Comparison of ENCODE assay signal across 27 mouse cellular contexts in the genomic region with DNA sequence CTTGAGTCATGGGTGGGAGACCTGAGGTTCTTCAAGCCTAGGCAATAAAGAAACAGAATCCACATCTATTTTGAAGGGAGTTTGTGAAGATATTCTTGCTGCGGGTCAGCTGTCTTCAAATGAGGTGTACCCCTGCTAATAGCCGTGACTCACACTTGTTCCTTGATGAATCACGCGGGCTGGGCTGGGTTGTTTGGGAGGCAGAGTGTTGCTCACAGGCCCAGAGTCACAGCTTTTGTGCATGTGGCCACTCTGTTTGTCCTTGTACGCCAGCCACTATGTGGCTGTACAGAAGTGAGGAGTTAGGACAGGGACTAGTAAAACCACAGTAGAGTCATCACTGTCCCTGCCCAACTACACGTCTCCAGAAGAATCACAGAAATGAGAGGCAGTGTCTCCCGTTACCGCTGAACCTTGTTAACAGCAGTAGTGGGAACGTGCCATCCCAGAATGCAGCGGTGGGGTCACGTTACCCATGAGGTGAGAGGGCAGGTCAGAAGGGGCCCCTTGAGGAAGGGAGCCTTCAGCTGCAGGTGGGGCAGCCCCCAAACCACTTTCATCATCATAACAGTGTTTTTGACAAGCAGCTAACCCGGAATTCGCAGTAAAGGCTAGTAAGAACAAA.
A peak's percentile ranks its signal among the peaks of the same experiment; 100 is the strongest.
DNase-seq lines count a peak whose midpoint lies in the region; ATAC-seq lines count a peak whose summit lies in the region.
"Had no signal": no experiment of that assay in that cellular context is flagged by ENCODE, and none has a peak within 500 bp of the region (broad histone marks: within the 10 kb centered on the region; RNA-seq: fewer than 3 reads in every experiment).

No protein-coding gene starts in this region.

- peaks cover 26% of the 10 kb centered on the region for H3K4me1 ChIP-seq in heart, embryonic 10.5 days
- H3K4me1 ChIP-seq in heart, embryonic 11.5 days (ENCODE audit: control insufficient read depth, insufficient read depth, low read length): peaks cover 18% of the 10 kb centered on the region
- H3K4me1 ChIP-seq in forebrain, embryonic 13.5 days: no peaks in the 10 kb centered on the region
- H3K4me1 ChIP-seq: embryonic facial prominence, embryonic 13.5 days; forebrain, embryonic 12.5 days; hindbrain, embryonic 10.5 days; intestine, embryonic 15.5 days; liver, embryonic 13.5 days had no signal

- H3K27ac ChIP-seq in heart, embryonic 10.5 days: peak overlapping the region; percentile 62; the same call in 1 of the 2 replicates
- no peak overlapping the region for H3K27ac ChIP-seq in heart, embryonic 11.5 days (ENCODE audit: low read depth, low read length)
- H3K27ac ChIP-seq in forebrain, embryonic 13.5 days: no peak overlapping the region
- H3K27ac ChIP-seq: embryonic facial prominence, embryonic 13.5 days; forebrain, embryonic 12.5 days; hindbrain, embryonic 10.5 days; intestine, embryonic 15.5 days; layer of hippocampus, adult 2 months; liver, embryonic 13.5 days had no signal

- H3K36me3 ChIP-seq in heart, embryonic 10.5 days: peaks cover 94% of the 10 kb centered on the region
- H3K36me3 ChIP-seq in heart, embryonic 11.5 days (ENCODE audit: control insufficient read depth, insufficient read depth, low read length): peaks cover 34% of the 10 kb centered on the region
- H3K36me3 ChIP-seq in forebrain, embryonic 13.5 days (ENCODE audit: poor library complexity, severe bottlenecking): no peaks in the 10 kb centered on the region
- H3K36me3 ChIP-seq: forebrain, embryonic 12.5 days had no signal

- H3K9me3 ChIP-seq in heart, embryonic 10.5 days: no peaks in the 10 kb centered on the region
- no peaks in the 10 kb centered on the region for H3K9me3 ChIP-seq in heart, embryonic 11.5 days (replicated peaks; ENCODE audit: control insufficient read depth, low read length)
- no peaks in the 10 kb centered on the region for H3K9me3 ChIP-seq in forebrain, embryonic 13.5 days (replicated peaks)
- H3K9me3 ChIP-seq: embryonic facial prominence, embryonic 13.5 days; forebrain, embryonic 12.5 days; hindbrain, embryonic 10.5 days; intestine, embryonic 15.5 days; liver, embryonic 13.5 days had no signal

- no peak overlapping the region for H3K4me3 ChIP-seq in heart, embryonic 10.5 days
- no peak overlapping the region for H3K4me3 ChIP-seq in heart, embryonic 11.5 days (ENCODE audit: low read depth, low read length)
- no peak overlapping the region for H3K4me3 ChIP-seq in forebrain, embryonic 13.5 days
- H3K4me3 ChIP-seq: embryonic facial prominence, embryonic 13.5 days; erythroblast, embryonic 14.5 days; forebrain, embryonic 12.5 days; hindbrain, embryonic 10.5 days; intestine, embryonic 15.5 days; layer of hippocampus, adult 2 months; liver, embryonic 13.5 days had no signal

- no peak overlapping the region for H3K9ac ChIP-seq in heart, embryonic 11.5 days (ENCODE audit: low read depth, low read length)
- no peak overlapping the region for H3K9ac ChIP-seq in forebrain, embryonic 13.5 days
- H3K9ac ChIP-seq: embryonic facial prominence, embryonic 13.5 days; forebrain, embryonic 12.5 days; intestine, embryonic 15.5 days; liver, embryonic 13.5 days had no signal

- H3K27me3 ChIP-seq in heart, embryonic 10.5 days (ENCODE audit: insufficient read depth, poor library complexity, severe bottlenecking): no peaks in the 10 kb centered on the region
- H3K27me3 ChIP-seq in heart, embryonic 11.5 days (ENCODE audit: control insufficient read depth, insufficient read depth, low read length): no peaks in the 10 kb centered on the region
- no peaks in the 10 kb centered on the region for H3K27me3 ChIP-seq in forebrain, embryonic 13.5 days
- H3K27me3 ChIP-seq: embryonic facial prominence, embryonic 13.5 days; forebrain, embryonic 12.5 days; intestine, embryonic 15.5 days; liver, embryonic 13.5 days had no signal

- DNase-seq in heart, embryonic 10.5 days (ENCODE audit: low spot score): no peak
- peak; percentile 27 for DNase-seq in 3T3-L1 (ENCODE audit: low read depth, low spot score)
- peak; percentile 83 for DNase-seq in NIH3T3 (ENCODE audit: low read depth)
- DNase-seq in brain, adult 2 months (ENCODE audit: low read depth, low spot score): peak; percentile 38
- no peak for DNase-seq in left cerebral cortex, adult 11 months (ENCODE audit: low spot score)
- DNase-seq in right cerebral cortex, postnatal 25 days: no peak
- DNase-seq: cerebellum, adult 8-10 months; cerebellum, postnatal 36 days; embryo, embryonic 11 days; kidney, adult 8-10 months; kidney, postnatal 25 days; layer of hippocampus, postnatal 36 days; liver, embryonic 13.5 days; lung, adult 2 months; lung, postnatal 14 days; thymus, postnatal 25 days had no signal

- H3K4me2 ChIP-seq in heart, embryonic 11.5 days: no peak overlapping the region
- no peak overlapping the region for H3K4me2 ChIP-seq in forebrain, embryonic 13.5 days
- H3K4me2 ChIP-seq: embryonic facial prominence, embryonic 13.5 days; forebrain, embryonic 12.5 days; intestine, embryonic 15.5 days; liver, embryonic 13.5 days; midbrain, embryonic 11.5 days had no signal

- WGBS in heart, embryonic 10.5 days: 87% methylated on average over 13 of the region's 13 CpGs
- 87% methylated on average over 13 of the region's 13 CpGs for whole genome bisulfite sequencing in heart, embryonic 11.5 days (ENCODE audit: insufficient replicate concordance)
- WGBS in forebrain, embryonic 13.5 days: 91% methylated on average over 13 of the region's 13 CpGs

- ATAC-seq in heart, embryonic 11.5 days (replicated peaks; ENCODE audit: insufficient number of reproducible peaks, low FRiP score, low TSS enrichment): no peak
- ATAC-seq in forebrain, embryonic 13.5 days: no peak
- ATAC-seq: activated CD4-positive, CD25-positive, alpha-beta regulatory T cell, adult 4 months; hindbrain, embryonic 16.5 days; intestine, embryonic 15.5 days had no signal

Comparison
In these comparisons a context has a peak if more than half of its experiments do, and no peak if none do; other contexts are left out.
1. DNase-seq: peak in 3T3-L1 (single experiment), NIH3T3 (single experiment) and brain, adult 2 months (single experiment); none in heart, embryonic 10.5 days (single experiment), left cerebral cortex, adult 11 months (single experiment) and right cerebral cortex, postnatal 25 days (single experiment).